Mouse (Mus musculus) myocyte (in vitro differentiated cells): ENCODE data around the gene Sprr1b.

ENCODE experiments used
- E2F4 ChIP-seq: IDR thresholded peaks from one replicate; pipeline ENCODE4 v1.6.1; 2011; ENCODE audit warnings: mild to moderate bottlenecking, control low read depth, moderate library complexity; ENCODE audit not compliant: insufficient read depth
- MAX ChIP-seq: IDR thresholded peaks from one replicate; pipeline ENCODE4 v1.6.1; 2011; ENCODE audit warnings: low read depth, mild to moderate bottlenecking, control low read depth
- MYOD1 ChIP-seq, 3 experiments: IDR thresholded peaks; one replicate each; pipeline ENCODE4 v1.6.1; 2011; ENCODE audit warnings: control low read depth in 2 of 3, low read depth in 2 of 3, mild to moderate bottlenecking in 2 of 3, moderate library complexity in 1 of 3; ENCODE audit not compliant: insufficient read length in 2 of 3, control insufficient read depth in 1 of 3
- POLR2A ChIP-seq: IDR thresholded peaks from one replicate; pipeline ENCODE4 v1.6.1; 2011; ENCODE audit warnings: low read depth, mild to moderate bottlenecking, control low read depth, moderate library complexity; ENCODE audit not compliant: insufficient read length
- SRF ChIP-seq: IDR thresholded peaks from one replicate; pipeline ENCODE4 v1.6.1; 2011; ENCODE audit warnings: low read depth; ENCODE audit not compliant: control insufficient read depth, insufficient read length
- TCF12 ChIP-seq: IDR thresholded peaks from one replicate; pipeline ENCODE4 v1.6.1; 2011; ENCODE audit warnings: mild to moderate bottlenecking, control low read depth; ENCODE audit not compliant: poor library complexity, insufficient read depth, severe bottlenecking
- TCF3 ChIP-seq: IDR thresholded peaks from one replicate; pipeline ENCODE4 v1.6.1; 2011; ENCODE audit warnings: low read depth, control low read depth; ENCODE audit not compliant: insufficient read length
- USF1 ChIP-seq: IDR thresholded peaks from one replicate; pipeline ENCODE4 v1.6.1; 2011; ENCODE audit warnings: low read depth, mild to moderate bottlenecking, control low read depth, moderate library complexity

DNA sequence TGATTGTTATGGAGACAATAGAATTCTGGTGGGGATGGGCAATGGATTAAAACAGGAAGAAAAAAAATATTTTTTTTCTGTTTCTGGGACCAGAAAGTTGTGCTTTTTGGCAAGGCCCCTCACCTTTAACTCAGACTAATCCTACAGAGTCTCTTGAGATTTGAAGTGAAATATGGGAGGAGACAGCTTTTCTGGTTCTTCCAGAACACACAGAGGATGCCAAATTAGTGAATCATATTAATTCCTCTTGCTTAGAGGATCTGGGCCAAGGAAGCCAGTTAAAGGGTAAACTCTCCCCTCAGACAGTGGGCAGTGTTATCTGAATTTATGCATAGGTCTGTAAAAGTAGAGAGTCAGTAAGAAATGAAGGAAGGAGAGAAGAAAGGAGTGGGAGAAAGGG is 28.8 kb upstream of the Sprr1b start:
- no peak for TF ChIP-seq POLR2A
- no peak for TF ChIP-seq TCF12
- TF ChIP-seq MAX, result no peak
- no peak for TF ChIP-seq SRF
- TF ChIP-seq USF1, result no peak
- no peak for TF ChIP-seq TCF3
- TF ChIP-seq MYOD1 (IDR thresholded peaks at IDR 0.05; ENCODE audit: control insufficient read depth in 1 of 3, insufficient read length in 2 of 3, low read depth in 2 of 3), result no peak
- no peak for TF ChIP-seq E2F4
